Mouse (Mus musculus) liver, embryonic 16.5 days (tissue): Measurements from ENCODE around the gene Cx3cr1. TPM values are rescaled to one million over a fixed set of nuclear protein-coding genes. Genes with fewer than 3 reads are reported as not detected.
"Not testable (repeated sequence)": the region's sequence is repeated elsewhere in the genome, so short reads cannot be mapped to it uniquely, and the experiment has no call there.

Experiments used
- ATAC-seq: fragments of 200-750 bp; cut with Nextera tagmentation; 2 replicates; pipeline ENCODE4 v1.8.0; 2017; ENCODE audit warnings: low read depth, mild to moderate bottlenecking, moderate number of reproducible peaks, moderate library complexity
- H3K27ac ChIP-seq: fragments of 300-500 bp; sonication (generic); 2 replicates; pipeline ENCODE4 v1.5.1; 2014; ENCODE audit warnings: mild to moderate bottlenecking, low read length
- H3K27me3 ChIP-seq: fragments of 300-500 bp; sonication (generic); 2 replicates; pipeline ENCODE4 v1.6.1; 2014; ENCODE audit warnings: low read depth, low read length, mixed read lengths; ENCODE audit not compliant: control insufficient read depth, insufficient read depth
- H3K36me3 ChIP-seq: fragments of 300-500 bp; sonication (generic); 2 replicates; pipeline ENCODE4 v1.6.1; 2014; ENCODE audit warnings: mild to moderate bottlenecking; ENCODE audit not compliant: control insufficient read depth, insufficient read depth
- H3K4me1 ChIP-seq: fragments of 300-500 bp; sonication (generic); 2 replicates; pipeline ENCODE4 v1.6.1; 2014; ENCODE audit warnings: low read depth, low read length, mixed read lengths; ENCODE audit not compliant: control insufficient read depth
- H3K4me2 ChIP-seq: fragments of 300-500 bp; sonication (generic); 2 replicates; pipeline ENCODE4 v1.6.1; 2014; ENCODE audit warnings: low read depth, low read length, mixed read lengths
- H3K4me3 ChIP-seq: fragments of 300-500 bp; sonication (generic); 2 replicates; pipeline ENCODE4 v1.5.1; 2014; ENCODE audit warnings: low read depth, mild to moderate bottlenecking, low read length
- H3K9ac ChIP-seq: fragments of 300-500 bp; sonication (generic); 2 replicates; pipeline ENCODE4 v1.6.1; 2014; ENCODE audit warnings: low read depth, low read length
- H3K9me3 ChIP-seq: fragments of 300-500 bp; sonication (generic); replicated peaks from 2 replicates; pipeline ENCODE4 v1.6.1; 2016; ENCODE audit warnings: low read length; ENCODE audit not compliant: control insufficient read depth
- WGBS: fragments of 180-500 bp; shearing (Covaris S2); extraction: QIAGEN DNeasy Blood & Tissue Kit; methylation state at CpG from one replicate; pipeline ENCODE4 v1.1.7; 2014; ENCODE audit not compliant: insufficient replicate concordance; 5-methylcytosine and 5-hydroxymethylcytosine counted together
- polyA plus RNA-seq: library from polyadenylated mRNA; unstranded; fragments of >200 nt; fragmentation: Nextera tagmentation; extraction: Ambion mirVana; gene quantifications from 2 replicates; pipeline ENCODE4 v1.2.1, GENCODE M21; 2015

Cx3cr1 gene
- polyA plus RNA-seq, 1 experiment from 2014 or later = 3.2 TPM

DNA sequence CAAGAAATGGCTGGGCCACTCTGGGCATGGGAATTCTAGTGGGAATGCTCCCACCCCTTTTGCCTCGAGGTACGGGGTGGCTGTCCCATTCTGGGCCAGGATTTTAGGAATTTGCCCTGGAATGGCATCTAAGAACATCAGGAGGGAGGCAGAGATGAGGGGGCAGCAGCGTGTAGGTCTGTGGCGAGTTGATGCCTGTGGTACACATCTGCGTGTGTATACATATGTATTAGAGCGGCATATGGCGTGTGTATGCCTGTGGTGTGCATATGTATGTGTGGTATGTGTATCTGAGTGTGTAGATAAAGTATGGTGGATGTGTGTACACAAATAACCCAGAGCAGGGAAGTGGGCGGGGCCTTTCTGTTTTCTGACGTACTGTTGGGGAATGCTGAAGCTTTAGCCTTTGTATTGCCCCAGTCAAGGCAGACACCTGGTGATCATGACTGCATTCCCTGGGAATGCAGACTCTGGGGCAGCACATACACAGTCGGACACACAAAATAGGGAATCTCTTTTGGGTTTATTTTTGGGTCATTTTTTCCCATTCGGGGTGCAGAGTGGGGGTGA, 56.3 kb downstream of the Cx3cr1 start:
- WGBS = 55% methylated on average over 11 of the region's 11 CpGs
- no peak overlapping the region for H3K9ac ChIP-seq
- H3K4me3 ChIP-seq = no peak overlapping the region
- H3K4me1 ChIP-seq = peaks cover 14% of the 10 kb centered on the region
- H3K9me3 ChIP-seq = no peaks in the 10 kb centered on the region
- H3K4me2 ChIP-seq = no peak overlapping the region
- H3K36me3 ChIP-seq = no peaks in the 10 kb centered on the region
- H3K27ac ChIP-seq = no peak overlapping the region
- ATAC-seq = no peak
- H3K27me3 ChIP-seq = no peaks in the 10 kb centered on the region; the same call in 1 of the 2 replicates

DNA sequence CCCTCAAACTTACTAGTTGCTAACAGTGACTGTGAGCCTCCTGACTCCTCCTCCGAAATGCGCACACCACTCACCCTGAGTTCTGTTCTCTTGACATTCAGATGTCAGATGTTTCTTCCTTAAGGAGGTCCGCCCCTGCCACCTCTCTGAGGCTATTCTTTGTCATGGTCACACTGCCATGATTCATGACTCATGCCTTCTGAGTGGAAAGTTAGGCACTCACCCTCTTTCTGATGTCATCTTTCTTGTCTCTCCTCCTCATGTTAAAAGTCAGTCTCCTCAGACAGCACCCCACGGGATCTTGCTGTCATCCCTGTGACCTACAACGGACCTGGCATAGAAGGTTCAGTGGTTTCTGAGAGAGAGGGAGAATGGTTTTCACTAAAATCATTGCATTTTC, 56.9 kb downstream of the Cx3cr1 start:
- Histone ChIP-seq H3K4me3 (no peak overlapping the region), H3K36me3 (no peaks in the 10 kb centered on the region), H3K27ac (no peak overlapping the region), H3K9me3 (no peaks in the 10 kb centered on the region), H3K4me1 (peaks cover 14% of the 10 kb centered on the region), H3K9ac (no peak overlapping the region), H3K27me3 (no peaks in the 10 kb centered on the region; the same call in 1 of the 2 replicates), H3K4me2 (no peak overlapping the region)
- no peak for ATAC-seq
- 70% methylated on average over 5 of the region's 5 CpGs for WGBS

DNA sequence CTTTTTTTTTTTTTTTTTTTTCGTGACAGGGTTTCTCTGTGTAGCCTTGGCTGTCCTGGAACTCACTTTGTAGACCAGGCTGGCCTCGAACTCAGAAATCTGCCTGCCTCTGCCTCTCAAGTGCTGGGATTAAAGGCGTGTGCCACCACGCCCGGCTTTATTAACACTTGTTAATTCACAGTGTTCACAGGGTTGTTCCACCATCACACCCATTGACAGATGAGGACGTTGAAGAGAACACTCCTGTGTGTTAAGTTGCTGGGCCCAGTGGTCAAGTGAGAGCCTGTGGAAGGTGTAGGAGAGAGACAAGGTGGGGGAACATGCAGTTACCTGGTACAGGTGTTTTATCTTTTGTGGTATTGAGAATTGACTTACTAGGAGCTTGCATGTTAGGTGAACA, 57.5 kb downstream of the Cx3cr1 start:
- H3K4me3 ChIP-seq, H3K27me3 ChIP-seq, H3K4me2 ChIP-seq, H3K9me3 ChIP-seq, H3K9ac ChIP-seq, H3K27ac ChIP-seq, ATAC-seq, H3K36me3 ChIP-seq: not testable (repeated sequence)
- 65% methylated on average over 6 of the region's 6 CpGs for WGBS
- H3K4me1 ChIP-seq = peaks cover 14% of the 10 kb centered on the region

DNA sequence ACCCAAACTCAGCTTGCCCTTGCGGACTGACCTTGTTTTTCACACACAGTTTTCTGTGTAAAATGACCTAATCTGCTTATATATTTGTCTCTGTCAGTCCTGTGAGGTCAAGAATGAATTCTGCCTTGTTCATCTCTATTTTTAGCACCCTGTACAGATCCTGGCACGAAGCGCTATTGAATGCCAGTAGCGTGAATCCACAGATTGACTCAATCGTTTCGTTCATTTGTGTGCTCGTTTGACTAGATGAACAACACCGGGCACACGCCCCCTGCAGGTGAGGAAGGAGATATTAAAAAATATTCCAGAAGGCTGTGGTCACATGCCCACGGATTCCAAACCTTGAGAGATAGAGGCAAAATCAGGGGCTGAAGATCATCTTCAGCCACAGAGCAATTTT, 58.1 kb downstream of the Cx3cr1 start:
- Histone ChIP-seq H3K4me1 (peaks cover 14% of the 10 kb centered on the region), H3K9ac (no peak overlapping the region), H3K27me3 (no peaks in the 10 kb centered on the region; the same call in 1 of the 2 replicates), H3K27ac (peak overlapping the region; percentile 10; the same call in 1 of the 2 replicates), H3K36me3 (no peaks in the 10 kb centered on the region), H3K4me3 (peak overlapping the region; percentile 49), H3K4me2 (peak overlapping the region; percentile 74), H3K9me3 (no peaks in the 10 kb centered on the region)
- WGBS = 1% methylated on average over 10 of the region's 10 CpGs
- peak; percentile 28 for ATAC-seq

DNA sequence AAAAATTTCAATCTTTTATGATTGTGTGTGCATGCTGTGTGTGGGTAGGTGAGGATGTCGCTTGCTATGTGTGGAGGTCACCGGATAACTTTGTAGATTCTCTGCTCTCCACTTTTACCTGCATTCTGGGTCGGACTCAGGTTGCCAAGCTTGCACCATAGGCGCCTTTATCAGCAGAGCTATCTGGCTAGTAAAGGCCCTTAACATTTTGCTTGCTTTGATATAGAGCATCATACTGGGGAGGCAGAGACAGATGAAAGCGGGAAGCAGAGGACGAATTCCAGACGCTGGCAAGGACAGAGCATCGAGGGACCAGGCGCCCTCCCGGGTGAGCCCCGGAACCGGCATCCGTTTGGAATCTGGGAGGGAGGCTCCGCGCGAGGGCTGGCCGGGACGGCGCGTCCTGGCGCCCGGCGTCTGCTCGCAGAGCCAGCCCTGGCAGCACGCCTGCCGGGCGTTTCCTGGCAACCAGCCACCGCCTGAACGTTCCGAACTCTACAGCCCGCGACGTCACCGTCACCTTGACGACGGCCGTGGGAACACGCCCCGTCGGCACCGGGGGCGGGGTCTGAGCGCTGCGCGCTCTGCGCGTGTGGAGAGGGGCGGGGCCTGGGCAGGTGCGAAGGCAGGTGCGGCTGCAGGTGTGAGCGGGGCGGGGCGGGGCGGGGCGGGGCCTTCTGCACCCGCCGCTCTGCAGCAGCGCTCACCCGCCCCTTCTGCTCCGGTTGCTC, 58.7 kb downstream of the Cx3cr1 start:
- peak; percentile 92 for ATAC-seq
- Histone ChIP-seq H3K4me1 (peaks cover 14% of the 10 kb centered on the region), H3K36me3 (no peaks in the 10 kb centered on the region), H3K27me3 (no peaks in the 10 kb centered on the region; the same call in 1 of the 2 replicates), H3K9ac (no peak overlapping the region), H3K4me3 (peak overlapping the region; percentile 49), H3K9me3 (no peaks in the 10 kb centered on the region), H3K27ac (peak overlapping the region; percentile 58), H3K4me2 (peak overlapping the region; percentile 74)
- 3% methylated on average over 53 of the region's 60 CpGs for WGBS

DNA sequence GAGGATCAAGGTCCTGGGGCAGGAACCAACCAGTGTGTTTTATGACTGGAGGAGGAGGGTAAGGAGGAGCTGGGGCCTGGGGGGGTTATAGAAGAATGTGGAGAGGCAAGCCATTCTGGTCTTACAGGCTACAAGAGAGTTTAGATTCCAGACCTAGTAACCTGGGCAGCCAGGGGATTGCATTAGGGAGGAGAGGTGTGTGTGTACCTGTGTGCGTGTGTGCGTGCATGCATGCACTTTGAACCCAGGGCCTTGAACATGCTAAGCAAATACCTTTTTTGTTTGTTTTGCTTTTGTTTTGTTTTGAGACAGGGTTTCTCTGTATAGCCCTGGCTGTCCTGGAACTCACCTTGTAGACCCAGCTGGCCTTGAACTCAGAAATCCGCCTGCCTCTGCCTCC, 59.8 kb downstream of the Cx3cr1 start:
- H3K36me3 ChIP-seq = no peaks in the 10 kb centered on the region
- WGBS = 63% methylated on average over 3 of the region's 3 CpGs
- no peak overlapping the region for H3K4me3 ChIP-seq
- peaks cover 14% of the 10 kb centered on the region for H3K4me1 ChIP-seq
- ATAC-seq = no peak
- H3K4me2 ChIP-seq = no peak overlapping the region
- no peak overlapping the region for H3K9ac ChIP-seq
- H3K9me3 ChIP-seq = no peaks in the 10 kb centered on the region
- H3K27me3 ChIP-seq = no peaks in the 10 kb centered on the region; the same call in 1 of the 2 replicates
- no peak overlapping the region for H3K27ac ChIP-seq

DNA sequence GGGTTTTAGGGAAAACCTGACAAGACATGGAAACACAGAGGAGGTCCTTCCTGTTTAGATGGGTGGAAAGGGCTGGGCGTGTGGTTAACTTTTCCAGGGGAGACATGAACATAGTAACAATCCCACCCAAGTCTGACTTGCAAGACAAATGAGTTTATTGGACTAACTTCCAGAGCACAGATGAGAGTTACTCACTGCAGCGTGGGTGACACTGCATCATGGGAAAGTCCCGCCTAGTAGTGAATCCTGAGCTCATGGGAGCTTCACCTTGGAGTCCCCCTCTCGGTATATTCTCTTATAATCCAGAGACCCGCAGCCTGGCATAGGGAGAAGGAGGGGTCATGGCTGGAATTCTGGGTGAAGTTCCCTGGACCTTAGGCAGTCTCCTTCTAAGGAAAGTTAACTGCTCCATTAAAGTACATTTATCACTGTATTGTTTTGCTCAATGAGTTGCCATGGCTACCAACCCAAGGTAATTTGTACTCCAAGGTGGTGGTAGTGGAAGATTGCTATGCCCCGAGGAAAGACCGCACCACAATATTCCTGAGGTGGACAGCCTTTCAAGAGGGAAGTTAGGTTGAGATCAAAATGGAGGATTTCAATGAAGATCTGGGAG, 60.3 kb downstream of the Cx3cr1 start:
- Histone ChIP-seq H3K9me3 (no peaks in the 10 kb centered on the region), H3K27me3 (no peaks in the 10 kb centered on the region; the same call in 1 of the 2 replicates), H3K4me1 (peaks cover 14% of the 10 kb centered on the region), H3K36me3 (no peaks in the 10 kb centered on the region), H3K4me2 (no peak overlapping the region), H3K9ac (no peak overlapping the region), H3K4me3 (no peak overlapping the region), H3K27ac (no peak overlapping the region)
- 63% methylated on average over 7 of the region's 7 CpGs for WGBS
- no peak for ATAC-seq

DNA sequence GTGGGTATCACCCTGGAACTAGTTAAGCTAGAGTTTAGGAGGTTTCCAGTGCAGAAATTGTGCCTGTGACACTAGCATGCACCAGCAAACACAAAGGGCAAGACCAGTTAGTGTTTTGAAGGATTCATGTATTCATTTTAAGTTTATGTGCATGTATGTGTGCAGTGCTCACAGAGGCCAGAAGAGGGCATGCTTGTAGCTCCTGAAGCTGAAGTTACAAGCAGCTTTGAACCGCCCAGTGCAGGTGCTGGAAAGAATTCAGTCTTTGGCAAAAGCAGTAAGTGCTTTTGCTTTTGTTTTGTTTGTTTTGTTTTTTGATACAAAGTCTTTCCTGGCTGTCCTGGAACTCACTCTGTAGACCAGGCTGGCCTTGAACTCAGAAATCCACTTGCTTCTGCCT, 61.8 kb downstream of the Cx3cr1 start:
- Histone ChIP-seq H3K4me3 (no peak overlapping the region), H3K27me3 (no peaks in the 10 kb centered on the region; the same call in 1 of the 2 replicates), H3K4me1 (peaks cover 15% of the 10 kb centered on the region), H3K27ac (no peak overlapping the region), H3K9ac (no peak overlapping the region), H3K36me3 (no peaks in the 10 kb centered on the region), H3K9me3 (no peaks in the 10 kb centered on the region), H3K4me2 (no peak overlapping the region)
- ATAC-seq = no peak
- 79% methylated on average over 1 of the region's 1 CpGs for WGBS

DNA sequence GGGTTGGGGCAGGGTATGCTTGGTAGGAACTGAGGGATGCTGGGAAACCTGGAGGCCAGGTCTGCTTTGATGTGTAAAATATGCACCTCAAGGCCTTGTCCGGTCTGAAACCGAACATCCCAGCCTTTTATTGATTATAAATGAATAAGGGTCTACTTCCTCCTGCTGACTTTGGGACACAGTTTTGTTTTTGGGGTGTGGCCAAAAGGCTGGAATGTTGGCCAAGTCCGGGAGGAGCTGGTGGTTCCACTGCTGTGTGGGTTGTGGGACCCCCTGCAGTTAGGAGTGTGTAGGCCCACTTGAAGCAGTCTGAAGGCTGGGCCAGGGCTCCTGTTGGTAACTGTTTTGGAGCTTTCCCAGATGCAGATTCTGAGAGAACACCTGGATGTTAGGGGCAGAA, 63.7 kb downstream of the Cx3cr1 start:
- ATAC-seq = no peak
- peaks cover 18% of the 10 kb centered on the region for H3K4me1 ChIP-seq
- no peak overlapping the region for H3K27ac ChIP-seq
- no peak overlapping the region for H3K4me3 ChIP-seq
- H3K9me3 ChIP-seq = no peaks in the 10 kb centered on the region
- no peaks in the 10 kb centered on the region for H3K36me3 ChIP-seq
- no peaks in the 10 kb centered on the region for H3K27me3 ChIP-seq
- no peak overlapping the region for H3K9ac ChIP-seq
- no peak overlapping the region for H3K4me2 ChIP-seq
- WGBS = 63% methylated on average over 3 of the region's 3 CpGs
